30 mouse cellular contexts compared by ENCODE assay signal in the genomic region with DNA sequence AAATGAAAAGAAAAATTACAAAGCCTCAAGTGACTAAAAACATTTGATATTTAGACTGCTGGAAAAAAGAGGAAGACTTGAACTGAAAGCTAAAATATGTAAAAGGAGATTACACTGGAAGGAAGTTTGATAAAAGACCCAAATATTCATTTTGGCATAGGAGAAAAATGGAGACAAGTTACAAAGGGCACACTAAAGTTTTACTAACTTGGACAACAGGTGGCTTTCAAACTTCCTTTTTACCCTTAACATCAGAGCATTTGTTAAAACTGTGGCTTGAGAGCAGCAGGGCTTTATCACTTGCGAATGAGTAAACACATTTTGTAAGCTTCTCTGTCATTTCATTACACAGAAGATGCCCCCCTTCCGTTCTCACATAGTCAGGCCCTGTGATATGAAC.
DNase-seq lines count a peak whose midpoint lies in the region; ATAC-seq and TF ChIP-seq lines count a peak whose summit lies in the region.
"Had no signal": no experiment of that assay in that cellular context is flagged by ENCODE, and none has a peak within 500 bp of the region (broad histone marks: within the 10 kb centered on the region; RNA-seq: fewer than 3 reads in every experiment).

No protein-coding gene starts in this region.

- ATAC-seq in CD4-positive, CD25-positive, alpha-beta regulatory T cell, adult 4 months: peak; percentile 10
- ATAC-seq: forebrain, embryonic 16.5 days; intestine, postnatal 0 days had no signal

- H3K36me3 ChIP-seq in megakaryocyte, embryonic 14.5 days (replicated peaks; ENCODE audit: low read length): peaks cover 24% of the 10 kb centered on the region
- H3K36me3 ChIP-seq: embryonic facial prominence, embryonic 10.5 days; hindbrain, embryonic 12.5 days; kidney, embryonic 15.5 days; limb, embryonic 10.5 days; lung, embryonic 15.5 days; neural tube, embryonic 13.5 days; stomach, embryonic 15.5 days had no signal

- no peak for DNase-seq in layer of hippocampus, adult 2 months (ENCODE audit: low spot score in 2 of 2)
- DNase-seq in layer of hippocampus, postnatal 36 days: no peak
- DNase-seq in urinary bladder, postnatal 36 days (ENCODE audit: low spot score in 2 of 2): no peak
- DNase-seq in adrenal gland, postnatal 4 days (ENCODE audit: low spot score in 2 of 2): no peak
- DNase-seq: adrenal gland, postnatal 14 days; cerebellum, adult 11 months; cerebellum, adult 9-11 months; gastrocnemius, postnatal 36 days; heart, postnatal 14 days; kidney, postnatal 36 days; layer of hippocampus, adult 9-11 months; lung, postnatal 4 days; midbrain, embryonic 14.5 days; retina, postnatal 1 day; right cerebral cortex, postnatal 25 days; thymus, adult 18-20 months; thymus, postnatal 36 days had no signal

- no peak overlapping the region for H3K4me3 ChIP-seq in layer of hippocampus, adult 2 months
- H3K4me3 ChIP-seq in brown adipose tissue, adult 24 weeks (ENCODE audit: insufficient read depth, low read depth, low read length): no peak overlapping the region
- peak overlapping the region; percentile 60 for H3K4me3 ChIP-seq in megakaryocyte, embryonic 14.5 days (replicated peaks)
- H3K4me3 ChIP-seq: embryonic facial prominence, embryonic 10.5 days; hindbrain, embryonic 12.5 days; kidney, embryonic 15.5 days; left cerebral cortex, adult 2 months; limb, embryonic 10.5 days; lung, embryonic 15.5 days; neural tube, embryonic 13.5 days; stomach, embryonic 15.5 days had no signal

- peaks cover 29% of the 10 kb centered on the region for H3K4me1 ChIP-seq in brown adipose tissue, adult 24 weeks (ENCODE audit: control insufficient read depth, insufficient read depth, insufficient read length, low read length)
- H3K4me1 ChIP-seq in megakaryocyte, embryonic 14.5 days: peaks cover 58% of the 10 kb centered on the region
- H3K4me1 ChIP-seq: stomach, embryonic 15.5 days had no signal

- 0 out of 2 replicates have a peak overlapping the region, but pooled peaks have one; percentile 19 for H3K27ac ChIP-seq in layer of hippocampus, adult 2 months
- H3K27ac ChIP-seq in brown adipose tissue, adult 24 weeks (replicated peaks; ENCODE audit: low read depth, low read length): peak overlapping the region; percentile 78
- H3K27ac ChIP-seq: embryonic facial prominence, embryonic 10.5 days; hindbrain, embryonic 12.5 days; kidney, embryonic 15.5 days; left cerebral cortex, adult 2 months; limb, embryonic 10.5 days; lung, embryonic 15.5 days; neural tube, embryonic 13.5 days; stomach, embryonic 15.5 days had no signal

- TF ChIP-seq CTCF in layer of hippocampus, adult 2 months (conservative IDR thresholded peaks at IDR 0.05): no peak

- no peaks in the 10 kb centered on the region for H3K9me3 ChIP-seq in megakaryocyte, embryonic 14.5 days
- H3K9me3 ChIP-seq: embryonic facial prominence, embryonic 10.5 days; hindbrain, embryonic 12.5 days; kidney, embryonic 15.5 days; limb, embryonic 10.5 days; lung, embryonic 15.5 days; neural tube, embryonic 13.5 days; stomach, embryonic 15.5 days had no signal

- H3K27me3 ChIP-seq in megakaryocyte, embryonic 14.5 days (replicated peaks): no peaks in the 10 kb centered on the region
- H3K27me3 ChIP-seq: hindbrain, embryonic 12.5 days; kidney, embryonic 15.5 days; lung, embryonic 15.5 days; neural tube, embryonic 13.5 days; stomach, embryonic 15.5 days had no signal
